Mouse (Mus musculus) testis, adult 2 months (tissue): Measurements from ENCODE around the gene Zkscan16.

Experiments used
- CTCF ChIP-seq: fragments of 200-500 bp; IDR thresholded peaks from 2 replicates; pipeline ENCODE4 v1.5.1; 2012; ENCODE audit warnings: low read depth, mild to moderate bottlenecking, inconsistent platforms, low read length, moderate library complexity; ENCODE audit not compliant: control insufficient read depth, insufficient read depth, insufficient replicate concordance
- POLR2A ChIP-seq: fragments of 200-500 bp; IDR thresholded peaks from 2 replicates; pipeline ENCODE4 v1.6.1; 2012; ENCODE audit warnings: low read depth, mild to moderate bottlenecking, inconsistent platforms, low read length, moderate library complexity; ENCODE audit not compliant: control insufficient read depth

DNA sequence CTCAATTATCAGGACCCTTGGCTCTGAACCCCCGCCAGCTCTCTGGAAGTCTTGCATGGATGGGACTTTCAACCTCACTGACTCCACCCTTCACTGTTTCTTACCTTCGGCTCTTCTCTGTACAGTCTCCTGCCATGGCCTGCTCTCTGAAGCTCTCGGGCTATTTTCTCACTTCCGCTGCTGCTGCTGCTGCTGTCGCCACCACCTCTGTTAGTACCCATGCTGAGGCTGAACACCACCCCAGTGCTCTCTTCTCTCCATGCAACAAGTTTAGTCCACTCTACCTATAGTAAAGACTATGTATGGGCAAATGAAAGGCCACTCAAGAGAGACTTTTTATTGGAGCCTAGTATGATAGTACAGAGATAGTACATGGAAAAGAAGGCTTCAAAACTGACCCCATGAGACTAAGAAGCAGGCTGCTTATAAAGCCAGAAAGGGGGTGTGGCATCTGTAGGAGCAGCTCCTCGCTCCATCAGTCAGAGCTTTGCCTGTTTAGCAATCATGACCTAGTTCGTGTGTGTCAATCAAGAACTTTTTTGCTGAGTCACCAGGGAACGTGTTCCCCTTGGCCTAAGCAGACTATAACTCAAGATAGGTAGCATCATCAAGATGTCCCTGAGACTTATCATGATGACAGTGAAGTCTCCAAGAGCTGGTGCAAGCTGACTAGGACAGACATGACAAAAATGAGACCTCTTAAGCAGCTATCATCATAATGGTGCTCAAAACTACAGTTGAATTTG lies 28.2 kb upstream of the Zkscan16 start:
- TF ChIP-seq CTCF: no peak
- TF ChIP-seq POLR2A: no peak
